Mouse (Mus musculus) spleen, adult 2 months (tissue): ENCODE data around the gene 4931409K22Rik.

Source experiments
- CTCF ChIP-seq: fragments of 200-500 bp; IDR thresholded peaks from 2 replicates; pipeline ENCODE4 v1.5.1; 2011; ENCODE audit warnings: mild to moderate bottlenecking, inconsistent platforms; ENCODE audit not compliant: insufficient read depth, insufficient read length, insufficient replicate concordance; ENCODE audit errors: extremely low read depth
- POLR2A ChIP-seq: fragments of 200-500 bp; IDR thresholded peaks from 2 replicates; pipeline ENCODE4 v1.6.1; 2011; ENCODE audit warnings: low read depth, low read length, inconsistent platforms

- TF ChIP-seq CTCF (no peak), POLR2A (no peak)
Observed at GRCm38 (mm10) chr5:24521366-24521765, 35.2 kb downstream of the 4931409K22Rik start.
